Mouse (Mus musculus) activated CD4-positive, CD25-positive, alpha-beta regulatory T cell, adult 4 months (primary cell): ENCODE results near the gene Mrps15. TPM values are rescaled to one million over a fixed set of nuclear protein-coding genes. Genes with fewer than 3 reads are reported as not detected.

Experiments
- ATAC-seq: one replicate; pipeline ENCODE4 v1.8.0; 2017
- polyA plus RNA-seq, 2 experiments: library from polyadenylated mRNA; unstranded; fragments of 100-300 nt; shearing (Covaris generic); gene quantifications; one replicate each; pipeline ENCODE4 v1.2.1; 2017

Mrps15 gene
- 10 to 100 TPM; 63.7 to 77.4 TPM for polyA plus RNA-seq

GRCm38 (mm10) chr4:126046851-126047585, at the start of gene Mrps15:
Gene Mrps15 (plus strand): TSS chr4:126046925.
- ATAC-seq: peak; percentile 97

GRCm38 (mm10) chr4:125997826-125998225, 48.9 kb upstream of the Mrps15 start:
- no peak for ATAC-seq

GRCm38 (mm10) chr4:126001311-126002199, 45.2 kb upstream of the Mrps15 start:
- no peak for ATAC-seq

- no peak for ATAC-seq
Measured at GRCm38 (mm10) chr4:126017676-126018332, 28.9 kb upstream of the Mrps15 start.

GRCm38 (mm10) chr4:126018966-126019538, 27.7 kb upstream of the Mrps15 start:
- no peak for ATAC-seq

- no peak for ATAC-seq
Measured at GRCm38 (mm10) chr4:126024303-126024900, 22.3 kb upstream of the Mrps15 start, which contains the start of gene Csf3r. Gene Csf3r (plus strand): TSS chr4:126024550.

- ATAC-seq: no peak
Measured at GRCm38 (mm10) chr4:126025801-126026200, 20.9 kb upstream of the Mrps15 start.

GRCm38 (mm10) chr4:126027980-126028379, 18.7 kb upstream of the Mrps15 start:
- no peak for ATAC-seq

- no peak for ATAC-seq
Measured at GRCm38 (mm10) chr4:126029042-126029441, 17.7 kb upstream of the Mrps15 start.

- ATAC-seq: no peak
Measured at GRCm38 (mm10) chr4:126030705-126031104, 16.0 kb upstream of the Mrps15 start.

GRCm38 (mm10) chr4:126035413-126035812, 11.3 kb upstream of the Mrps15 start:
- ATAC-seq: no peak

GRCm38 (mm10) chr4:126051617-126052016, 4.9 kb downstream of the Mrps15 start:
- no peak for ATAC-seq

- no peak for ATAC-seq
Measured at GRCm38 (mm10) chr4:126057207-126058133, 10.7 kb downstream of the Mrps15 start.

GRCm38 (mm10) chr4:126058134-126058996, 11.6 kb downstream of the Mrps15 start, which contains the start of gene Oscp1:
Gene Oscp1 (plus strand): TSS chr4:126058565.
- peak; percentile 97 for ATAC-seq

- no peak for ATAC-seq
Measured at GRCm38 (mm10) chr4:126058997-126059362, 12.3 kb downstream of the Mrps15 start.

GRCm38 (mm10) chr4:126062856-126063255, 16.1 kb downstream of the Mrps15 start:
- no peak for ATAC-seq

- ATAC-seq: no peak
Measured at GRCm38 (mm10) chr4:126065241-126065640, 18.5 kb downstream of the Mrps15 start.

GRCm38 (mm10) chr4:126067401-126068077, 20.8 kb downstream of the Mrps15 start:
- no peak for ATAC-seq

GRCm38 (mm10) chr4:126068842-126069241, 22.1 kb downstream of the Mrps15 start:
- no peak for ATAC-seq
